Mouse (Mus musculus) cerebellum, adult 2 months (tissue): ENCODE measurements around the gene Cnn2.
A peak's percentile ranks its signal among the peaks of the same experiment; 100 is the strongest.

Source experiments
- CTCF ChIP-seq: fragments of 200-500 bp; IDR thresholded peaks from 2 replicates; pipeline ENCODE4 v1.5.1; 2011; ENCODE audit warnings: low read depth, mild to moderate bottlenecking, control low read depth, low read length, moderate library complexity, borderline replicate concordance; ENCODE audit not compliant: insufficient read depth
- POLR2A ChIP-seq: fragments of 200-500 bp; IDR thresholded peaks from 2 replicates; pipeline ENCODE4 v1.6.1; 2011; ENCODE audit warnings: low read length, control low read depth, borderline replicate concordance; ENCODE audit not compliant: insufficient read depth

- TF ChIP-seq CTCF = peak; percentile 83
- TF ChIP-seq POLR2A = no peak
These were observed 1.4 kb upstream of the Cnn2 start for GRCm38 (mm10) chr10:79986963-79987362.
